Mouse (Mus musculus) forebrain, embryonic 11.5 days (tissue): ENCODE data around the gene Troap. TPM values are rescaled to one million over a fixed set of nuclear protein-coding genes. Genes with fewer than 3 reads are reported as not detected.

Experiments
- ATAC-seq: fragments of 200-750 bp; cut with Nextera tagmentation; replicated peaks from 2 replicates; pipeline ENCODE4 v1.8.0; 2017; ENCODE audit warnings: moderate TSS enrichment; ENCODE audit not compliant: low FRiP score
- DNase-seq: peaks from one replicate; pipeline ENCODE4 v3.0.0-alpha.2; 2017; ENCODE audit warnings: low spot score
- H3K27ac ChIP-seq: fragments of 300-500 bp; sonication (generic); 2 replicates; pipeline ENCODE4 v1.5.1; 2014; ENCODE audit warnings: low read depth, low read length
- H3K27me3 ChIP-seq: fragments of 300-500 bp; sonication (generic); 2 replicates; pipeline ENCODE4 v1.6.1; 2014; ENCODE audit warnings: mild to moderate bottlenecking, low read length, mixed read lengths; ENCODE audit not compliant: control insufficient read depth, insufficient read depth
- H3K36me3 ChIP-seq: fragments of 300-500 bp; sonication (generic); 2 replicates; pipeline ENCODE4 v1.6.1; 2014; ENCODE audit warnings: mild to moderate bottlenecking, low read length, moderate library complexity, mixed read lengths; ENCODE audit not compliant: control insufficient read depth, insufficient read depth
- H3K4me1 ChIP-seq: fragments of 300-500 bp; sonication (generic); replicated peaks from 2 replicates; pipeline ENCODE4 v1.6.1; 2014; ENCODE audit warnings: low read length, mixed read lengths; ENCODE audit not compliant: control insufficient read depth, insufficient read depth
- H3K4me2 ChIP-seq: fragments of 300-500 bp; sonication (generic); 2 replicates; pipeline ENCODE4 v1.6.1; 2014; ENCODE audit warnings: low read depth, mild to moderate bottlenecking, low read length, moderate library complexity, mixed read lengths; ENCODE audit not compliant: severe bottlenecking
- H3K4me3 ChIP-seq: fragments of 300-500 bp; sonication (generic); 2 replicates; pipeline ENCODE4 v1.5.1; 2014; ENCODE audit warnings: low read depth, low read length
- H3K9ac ChIP-seq: fragments of 300-500 bp; sonication (generic); 2 replicates; pipeline ENCODE4 v1.6.1; 2014; ENCODE audit warnings: low read length
- H3K9me3 ChIP-seq: fragments of 300-500 bp; sonication (generic); 2 replicates; pipeline ENCODE4 v1.6.1; 2016; ENCODE audit warnings: low read length, mixed read lengths; ENCODE audit not compliant: control insufficient read depth
- WGBS: fragments of 180-500 bp; shearing (Covaris S2); extraction: QIAGEN DNeasy Blood & Tissue Kit; methylation state at CpG from one replicate; pipeline ENCODE4 v1.1.7; 2014; 5-methylcytosine and 5-hydroxymethylcytosine counted together
- polyA plus RNA-seq: library from polyadenylated mRNA; unstranded; fragments of >200 nt; fragmentation: Nextera tagmentation; extraction: Ambion mirVana; gene quantifications from 2 replicates; pipeline ENCODE4 v1.2.1, GENCODE M21; 2014

Troap gene
- polyA plus RNA-seq = 38.8 and 40.2 TPM in 2 replicates

- DNase-seq = no peak
- peak within 1 kb of the TSS; percentile 90 for H3K4me2 ChIP-seq
- peaks cover 10% of the 10 kb centered on the region for H3K4me1 ChIP-seq
- H3K4me3 ChIP-seq = peak within 1 kb of the TSS; percentile 62
- H3K9me3 ChIP-seq = no peaks in the 10 kb centered on the region
- no peaks in the 10 kb centered on the region for H3K27me3 ChIP-seq
- ATAC-seq = peak; percentile 57
- H3K9ac ChIP-seq = peak within 1 kb of the TSS; percentile 67
- 34% methylated on average over 9 of the region's 9 CpGs for WGBS
- H3K27ac ChIP-seq = peak within 1 kb of the TSS; percentile 96
- peaks cover 3% of the 10 kb centered on the region for H3K36me3 ChIP-seq
These were observed at the start of gene Troap for GRCm38 (mm10) chr15:99074019-99074599. Gene Troap, plus strand, starts transcription at chr15:99074575.

- peaks cover 5% of the 10 kb centered on the region; the same call in 1 of the 2 replicates for H3K4me1 ChIP-seq
- H3K27me3 ChIP-seq = no peaks in the 10 kb centered on the region
- peak; percentile 90 for DNase-seq
- no peaks in the 10 kb centered on the region for H3K9me3 ChIP-seq
- H3K36me3 ChIP-seq = no peaks in the 10 kb centered on the region
- no peak overlapping the region for H3K4me3 ChIP-seq
- 23% methylated on average over 7 of the region's 8 CpGs for WGBS
- H3K27ac ChIP-seq = no peak overlapping the region
- H3K9ac ChIP-seq = no peak overlapping the region
- no peak overlapping the region for H3K4me2 ChIP-seq
- ATAC-seq = no peak
These were observed 49.6 kb upstream of the Troap start for GRCm38 (mm10) chr15:99024668-99025314.

DNA sequence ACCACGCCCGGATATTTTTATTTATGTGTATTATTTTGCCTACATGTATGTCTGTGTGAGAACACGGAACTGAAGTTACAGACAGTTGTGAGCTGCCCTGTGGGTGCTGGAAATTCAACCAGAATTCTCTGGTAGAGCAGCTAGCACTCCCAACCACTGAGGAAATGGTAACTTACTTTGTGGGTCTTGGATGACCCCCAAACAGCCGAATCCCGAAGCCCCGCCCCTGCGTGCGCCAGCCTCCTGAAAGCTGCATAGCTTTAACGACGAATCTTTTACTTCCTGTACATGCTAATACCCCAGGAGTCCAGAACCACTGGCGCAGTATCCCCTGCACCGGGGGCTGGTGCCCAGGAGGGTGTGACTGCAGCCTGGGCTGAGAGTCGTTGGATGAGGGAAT is 49.0 kb upstream of the Troap start:
- no peak overlapping the region for H3K4me3 ChIP-seq
- H3K4me1 ChIP-seq = peaks cover 5% of the 10 kb centered on the region; the same call in 1 of the 2 replicates
- H3K9me3 ChIP-seq = no peaks in the 10 kb centered on the region
- H3K9ac ChIP-seq = no peak overlapping the region
- DNase-seq (no peak), ATAC-seq (no peak)
- WGBS = 83% methylated on average over 13 of the region's 13 CpGs
- no peaks in the 10 kb centered on the region for H3K27me3 ChIP-seq
- no peak overlapping the region for H3K27ac ChIP-seq
- no peaks in the 10 kb centered on the region for H3K36me3 ChIP-seq
- no peak overlapping the region for H3K4me2 ChIP-seq

GRCm38 (mm10) chr15:99026259-99026658 is 48.1 kb upstream of the Troap start:
- Histone ChIP-seq H3K9ac (no peak overlapping the region), H3K4me3 (no peak overlapping the region), H3K27ac (no peak overlapping the region), H3K9me3 (no peaks in the 10 kb centered on the region), H3K4me1 (peaks cover 5% of the 10 kb centered on the region; the same call in 1 of the 2 replicates), H3K4me2 (no peak overlapping the region), H3K36me3 (no peaks in the 10 kb centered on the region), H3K27me3 (no peaks in the 10 kb centered on the region)
- ATAC-seq (no peak), DNase-seq (no peak)
- WGBS = 64% methylated on average over 4 of the region's 4 CpGs

DNA sequence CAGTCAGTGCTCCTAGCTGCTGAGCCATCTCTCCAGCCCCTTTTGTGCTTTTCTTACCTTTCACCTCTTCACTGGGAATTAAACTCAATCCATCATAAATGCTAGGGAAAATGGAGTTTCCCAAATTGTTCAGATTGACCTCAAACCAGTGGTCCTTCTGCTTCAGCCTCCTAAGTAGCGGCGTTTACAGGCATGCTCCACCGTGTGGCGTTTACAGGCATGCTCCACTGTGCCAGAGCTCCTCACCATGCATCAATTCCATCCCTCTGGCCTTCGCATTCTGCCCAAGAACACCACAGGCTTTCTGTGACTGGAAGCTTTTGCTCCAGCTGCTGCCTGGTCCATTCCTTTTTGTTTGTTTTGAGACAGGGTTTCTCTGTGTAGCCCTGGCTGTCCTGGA is 47.3 kb upstream of the Troap start:
- no peak overlapping the region for H3K4me2 ChIP-seq
- no peaks in the 10 kb centered on the region for H3K9me3 ChIP-seq
- H3K36me3 ChIP-seq = no peaks in the 10 kb centered on the region
- no peak overlapping the region for H3K27ac ChIP-seq
- no peak overlapping the region for H3K9ac ChIP-seq
- H3K27me3 ChIP-seq = no peaks in the 10 kb centered on the region
- ATAC-seq = no peak
- no peak for DNase-seq
- peaks cover 11% of the 10 kb centered on the region; the same call in 1 of the 2 replicates for H3K4me1 ChIP-seq
- no peak overlapping the region for H3K4me3 ChIP-seq
- WGBS = 75% methylated on average over 5 of the region's 5 CpGs

- peak overlapping the region; percentile 58 for H3K4me3 ChIP-seq
These were observed 45.4 kb upstream of the Troap start for GRCm38 (mm10) chr15:99028874-99029458.

DNA sequence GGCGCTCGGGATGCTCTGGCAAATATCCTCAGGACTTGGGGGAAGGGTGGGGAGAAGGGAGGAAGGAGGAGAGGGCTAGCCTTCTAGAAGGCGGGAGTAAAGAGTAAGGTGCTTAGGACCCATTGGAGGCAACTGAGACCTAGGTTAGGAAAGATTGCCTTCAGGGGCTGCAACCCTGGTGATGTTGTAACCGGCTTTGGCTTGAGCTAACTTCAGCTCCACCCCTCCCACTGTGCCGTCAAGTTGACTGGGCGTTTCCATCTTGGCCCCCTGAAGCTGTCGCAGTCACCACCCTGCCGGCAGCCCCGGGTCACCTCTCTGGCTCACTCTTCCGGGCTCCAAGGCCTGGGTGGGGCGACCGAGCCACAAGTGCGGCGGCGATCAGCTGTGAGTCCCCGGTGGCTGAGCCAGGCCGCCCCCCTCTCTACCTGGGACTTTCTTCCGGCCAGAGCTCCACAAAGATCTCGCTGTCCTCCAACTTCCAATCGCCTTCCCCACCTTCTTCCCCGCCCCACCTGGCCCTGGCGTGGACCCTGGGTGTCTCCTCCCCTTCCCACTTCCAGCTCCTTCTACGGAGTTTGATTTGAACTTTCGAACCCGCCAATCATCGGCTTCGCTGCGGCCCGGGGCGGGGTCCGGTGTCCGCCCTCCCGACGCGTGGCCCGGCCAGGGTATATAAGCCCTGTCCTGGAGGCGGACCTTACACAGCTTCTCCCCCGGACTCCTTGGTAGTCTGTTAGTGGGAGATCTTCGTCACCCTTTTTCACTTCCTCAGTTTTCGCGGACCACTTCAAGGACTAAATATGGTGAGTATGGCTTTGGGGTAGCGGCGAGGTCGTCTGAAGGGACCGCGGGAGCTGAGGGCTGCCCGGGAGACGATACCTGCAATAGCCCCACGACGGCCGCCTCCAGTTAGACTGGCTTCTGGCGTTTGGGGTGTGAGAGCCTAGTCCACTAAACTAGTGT is 44.5 kb upstream of the Troap start, which contains the start of gene Tuba1c:
TSS of gene Tuba1c (plus strand) at position 273 of the 966 bp plus-strand sequence.
- ATAC-seq = peak; percentile 90
- Histone ChIP-seq H3K27me3 (no peaks in the 10 kb centered on the region), H3K9ac (peak within 1 kb of the TSS; percentile 66), H3K4me1 (peaks cover 20% of the 10 kb centered on the region), H3K36me3 (no peaks in the 10 kb centered on the region), H3K4me3 (peak within 1 kb of the TSS; percentile 58), H3K27ac (peak within 1 kb of the TSS; percentile 31; the same call in 1 of the 2 replicates), H3K9me3 (no peaks in the 10 kb centered on the region), H3K4me2 (peak within 1 kb of the TSS; percentile 65)
- under 1% methylated on average over 51 of the region's 52 CpGs for WGBS
- peak; percentile 94 for DNase-seq

More at GRCm38 (mm10) chr15:99028874-99029458, 45.4 kb upstream of the Troap start:
- 0 out of 2 replicates have a peak overlapping the region, but pooled peaks have one; percentile 31 for H3K27ac ChIP-seq
- no peaks in the 10 kb centered on the region for H3K27me3 ChIP-seq
- ATAC-seq = 0 out of 2 replicates have a peak, but pooled peaks have one; percentile 11
- peak overlapping the region; percentile 66 for H3K9ac ChIP-seq
- no peak for DNase-seq
- peaks cover 20% of the 10 kb centered on the region for H3K4me1 ChIP-seq
- H3K9me3 ChIP-seq = no peaks in the 10 kb centered on the region
- H3K4me2 ChIP-seq = peak overlapping the region; percentile 65
- WGBS = 5% methylated on average over 10 of the region's 10 CpGs
- H3K36me3 ChIP-seq = no peaks in the 10 kb centered on the region
